Mouse (Mus musculus): ENCODE results near the gene Hdac5.

The Hdac5 gene

DNA sequence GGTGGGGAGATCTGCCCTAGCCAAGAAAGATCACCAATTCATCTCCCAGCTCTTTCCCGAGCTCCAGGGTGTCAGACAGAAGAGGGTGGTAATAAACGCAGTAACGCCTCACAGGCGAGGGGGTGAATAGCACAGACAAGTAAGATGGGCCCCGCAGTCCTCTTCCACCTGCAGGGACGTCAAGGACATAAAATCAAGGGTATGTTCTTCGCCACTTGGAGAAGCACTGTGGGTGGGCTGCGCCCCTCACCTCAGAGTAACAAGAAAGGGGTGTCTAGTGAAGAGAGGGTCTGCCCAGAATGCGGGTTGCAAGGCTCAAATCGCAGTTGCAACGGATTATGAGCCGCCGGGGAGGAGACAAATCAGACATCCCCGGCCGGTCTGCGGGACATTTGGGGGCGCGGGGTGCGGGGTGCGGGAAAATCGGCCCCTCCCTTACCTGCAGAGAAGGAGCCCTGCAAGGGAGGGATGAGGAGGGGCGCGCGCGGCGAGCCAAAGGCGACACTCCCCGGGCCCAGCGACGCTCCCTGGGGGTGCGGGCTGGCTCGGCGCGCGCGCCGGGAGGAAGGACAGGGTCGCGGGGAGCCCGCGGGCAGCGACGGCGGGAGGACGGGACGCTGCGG, 524 bp downstream of the Hdac5 start:
- peak; percentile 34 for DNase-seq

DNA sequence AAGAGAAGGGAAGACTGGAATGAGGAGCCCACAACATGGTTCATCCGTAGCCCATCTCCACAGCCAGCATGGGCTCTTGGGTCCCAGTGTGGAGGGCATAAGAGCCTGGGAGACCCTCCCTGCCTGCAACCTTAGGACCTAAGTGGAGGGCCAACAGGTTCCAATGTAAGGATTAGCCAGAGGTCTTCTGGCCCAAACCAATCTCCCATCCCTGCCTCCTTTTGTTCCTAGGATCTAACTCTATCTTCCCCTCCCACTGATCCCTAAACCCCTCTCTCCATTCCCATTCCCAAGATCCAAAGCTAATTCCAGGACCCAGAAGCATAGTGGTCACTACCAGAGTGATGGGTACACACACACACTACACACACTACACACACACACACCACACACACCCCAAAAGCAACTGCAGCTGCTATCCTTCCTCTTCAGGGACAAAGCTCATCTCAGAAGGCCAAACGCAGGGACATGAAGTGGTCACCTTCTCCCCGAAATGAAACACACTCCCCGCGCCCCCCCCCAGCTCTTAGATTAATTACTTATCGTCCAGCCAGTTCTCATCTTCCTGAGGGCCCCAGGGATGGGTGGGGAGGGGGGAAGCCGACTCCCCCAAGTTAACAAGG, 1.2 kb downstream of the Hdac5 start:
- DNase-seq: no peak

DNA sequence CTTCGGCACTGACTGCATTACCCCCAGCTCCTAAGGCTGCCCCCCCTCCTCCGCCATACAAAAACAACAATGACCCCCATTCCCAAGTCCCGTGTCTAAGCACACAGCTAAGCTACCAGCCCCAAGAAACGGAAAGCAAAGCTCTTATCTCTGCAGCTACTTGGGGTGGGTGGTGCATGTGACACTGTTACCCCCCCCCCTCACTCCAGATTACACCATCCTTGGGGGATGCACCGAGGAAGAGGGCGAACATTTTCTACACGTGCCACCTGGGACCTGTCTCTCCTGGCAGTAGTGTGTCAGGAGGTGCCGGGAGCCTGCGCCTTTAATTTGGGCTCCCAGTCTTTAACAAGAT, 1.8 kb downstream of the Hdac5 start:
- no peak for DNase-seq

DNA sequence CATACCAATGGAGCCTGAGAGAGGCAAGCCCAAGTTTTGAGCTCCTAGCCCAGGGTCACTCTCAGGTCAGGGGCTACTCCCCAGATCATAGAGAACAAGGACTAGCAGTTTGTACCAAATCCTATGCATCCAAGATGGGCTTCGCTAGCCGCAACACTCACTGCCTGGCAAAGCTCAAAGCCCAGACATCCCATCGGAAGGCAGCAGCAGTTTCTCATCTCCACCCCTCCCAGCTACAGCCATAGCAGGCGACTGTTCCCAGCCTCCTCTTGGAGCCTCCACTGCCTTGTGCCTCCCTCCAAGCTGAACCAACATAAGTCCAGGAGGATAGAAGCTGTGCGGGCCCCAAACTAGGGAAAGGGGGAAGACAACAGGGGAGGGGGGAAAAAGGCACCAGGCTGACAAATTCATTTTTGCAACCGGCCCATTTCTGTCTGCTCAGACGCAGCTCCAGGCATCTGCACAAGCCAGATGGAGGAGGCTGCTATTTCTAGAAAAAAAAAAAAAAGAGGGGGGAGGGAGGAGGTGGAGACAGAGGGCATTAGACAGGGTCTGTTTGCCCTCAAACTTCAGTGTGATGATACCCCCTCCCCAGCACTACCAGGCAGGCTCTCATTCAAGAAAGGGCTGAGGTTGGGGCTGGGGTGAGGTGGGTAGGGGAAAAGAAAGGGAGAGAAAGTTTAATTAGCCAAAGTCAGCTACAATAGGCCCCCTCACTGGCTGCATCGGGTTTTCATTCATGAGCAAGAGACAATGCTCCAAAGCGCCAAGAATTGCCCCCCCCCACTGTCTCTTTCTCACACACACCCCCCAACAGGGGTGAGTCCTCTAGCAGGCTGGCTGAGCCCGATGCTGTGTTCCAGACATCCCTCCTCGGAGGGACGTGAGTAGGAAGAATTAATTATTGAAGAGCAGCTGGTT, 2.4 kb downstream of the Hdac5 start:
- DNase-seq: peak; percentile 25

DNA sequence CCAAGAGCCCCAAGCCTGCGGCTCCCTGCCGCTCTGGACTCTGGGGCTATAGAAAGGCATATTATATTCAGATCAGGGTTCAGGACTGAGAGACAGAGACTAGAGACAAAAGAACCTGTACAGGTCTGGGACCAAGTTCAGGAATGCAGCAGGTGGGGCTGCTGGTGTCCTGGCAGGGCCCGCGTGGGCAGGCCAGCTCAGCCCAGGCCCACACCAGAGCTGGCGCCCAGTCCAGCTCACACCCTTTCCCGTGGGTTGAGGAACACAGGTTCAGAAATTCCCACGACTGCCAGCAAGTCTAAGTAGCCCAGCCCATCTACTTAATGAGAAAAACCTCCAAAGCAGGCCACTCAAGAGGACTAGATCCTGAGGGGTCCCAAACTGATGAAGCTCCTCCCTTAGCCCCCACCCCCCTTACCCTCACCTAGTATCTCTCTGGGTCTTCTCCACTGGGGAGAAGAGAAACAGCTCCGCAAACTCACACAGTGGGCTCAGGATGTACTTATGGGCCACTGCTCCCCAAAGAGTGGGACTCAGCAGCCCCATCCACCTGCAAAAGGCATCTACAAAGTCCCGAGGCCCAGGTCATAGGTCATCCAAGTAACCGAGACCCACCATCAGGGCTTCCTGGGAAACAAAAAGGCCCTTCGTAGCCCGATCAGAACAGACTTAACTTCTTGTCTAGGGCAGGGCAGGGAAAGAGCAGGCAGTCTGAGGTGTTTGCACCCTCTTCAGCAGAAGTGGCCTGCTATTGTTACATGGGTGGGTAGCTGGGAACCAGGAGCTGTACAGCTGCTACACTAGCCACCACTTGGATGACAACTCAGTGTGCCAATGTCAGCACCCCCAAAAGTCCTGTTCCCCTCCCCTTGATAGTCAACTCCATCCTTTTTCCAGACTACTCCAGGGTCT, 3.6 kb downstream of the Hdac5 start:
- no peak for DNase-seq

DNA sequence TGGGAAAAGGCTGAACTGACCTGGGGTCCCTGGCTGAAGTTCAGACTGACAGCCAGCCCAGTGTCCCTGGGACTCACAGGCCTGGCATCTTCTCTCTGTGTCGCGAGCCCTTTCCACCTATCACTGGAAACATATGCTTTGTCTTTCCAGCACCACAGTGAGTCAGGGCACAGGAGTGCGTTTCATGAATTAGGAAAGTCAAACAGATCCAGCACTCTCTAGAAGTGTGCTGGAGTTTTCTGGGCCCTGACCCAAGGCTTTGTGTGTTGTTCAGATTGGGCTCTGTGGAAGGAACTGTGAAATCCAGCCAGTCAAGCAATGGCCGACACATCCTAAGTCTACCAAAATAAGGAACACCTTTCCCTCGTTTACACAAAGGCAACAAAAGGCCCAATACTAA, 4.7 kb downstream of the Hdac5 start:
- DNase-seq: no peak

DNA sequence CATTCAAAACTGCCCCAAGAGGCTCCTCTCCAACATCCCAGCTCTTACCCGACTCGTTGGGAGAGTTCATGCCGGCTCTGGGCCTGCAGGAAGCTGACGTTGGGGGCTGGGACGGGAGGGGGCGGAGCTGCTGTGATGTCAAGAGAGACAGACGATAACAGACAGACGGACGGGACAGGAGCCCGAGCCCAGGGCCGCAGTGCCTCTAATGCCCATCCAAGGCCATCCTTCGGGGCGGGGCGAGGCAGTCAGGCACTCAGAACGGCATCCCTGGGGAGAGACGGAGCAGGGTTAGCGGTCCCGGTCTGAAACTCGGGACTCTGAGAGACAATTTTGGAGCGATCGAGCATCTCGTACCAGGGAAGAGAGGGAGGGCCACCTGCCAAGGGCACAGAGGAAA, 5.3 kb downstream of the Hdac5 start:
- no peak for DNase-seq

DNA sequence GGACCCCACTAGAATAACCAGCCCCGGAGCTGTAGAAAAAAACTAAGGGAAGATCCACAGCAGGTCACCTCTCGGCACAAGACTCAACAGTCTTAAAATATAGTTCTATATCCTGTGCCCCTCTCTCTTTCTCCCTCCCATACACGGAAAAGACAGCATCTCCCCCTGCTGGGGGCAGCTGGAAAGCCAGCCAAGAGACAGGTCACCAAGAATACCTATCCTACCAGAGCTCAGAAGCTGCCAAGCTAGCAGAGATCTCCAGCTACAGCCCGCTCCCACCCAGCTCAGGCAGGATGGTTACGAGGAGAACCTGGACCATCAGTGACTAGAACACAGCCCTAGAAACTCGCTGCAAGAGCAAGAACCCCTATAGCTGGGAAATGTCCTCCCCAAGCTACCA, 6.8 kb downstream of the Hdac5 start:
- no peak for DNase-seq

DNA sequence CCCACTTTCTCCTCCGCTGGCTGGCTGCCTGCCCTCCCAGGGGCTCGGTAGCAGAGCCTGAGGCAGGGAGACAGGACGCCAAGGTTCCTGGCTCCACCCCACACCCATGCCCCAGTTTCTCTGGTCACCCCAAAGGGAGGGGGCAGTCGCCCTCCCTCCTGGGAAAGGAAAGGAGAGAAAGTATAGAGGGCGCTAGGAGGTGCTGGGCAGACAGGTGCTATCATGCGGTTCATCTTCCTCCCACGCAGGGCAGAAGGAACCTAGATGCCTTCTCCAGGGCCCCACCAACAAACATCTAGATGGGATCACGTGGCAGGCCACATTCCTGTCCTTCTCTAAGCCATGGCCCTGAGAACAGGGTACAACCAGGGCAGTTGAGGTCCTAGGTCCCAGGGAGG, 8.0 kb downstream of the Hdac5 start:
- no peak for DNase-seq

DNA sequence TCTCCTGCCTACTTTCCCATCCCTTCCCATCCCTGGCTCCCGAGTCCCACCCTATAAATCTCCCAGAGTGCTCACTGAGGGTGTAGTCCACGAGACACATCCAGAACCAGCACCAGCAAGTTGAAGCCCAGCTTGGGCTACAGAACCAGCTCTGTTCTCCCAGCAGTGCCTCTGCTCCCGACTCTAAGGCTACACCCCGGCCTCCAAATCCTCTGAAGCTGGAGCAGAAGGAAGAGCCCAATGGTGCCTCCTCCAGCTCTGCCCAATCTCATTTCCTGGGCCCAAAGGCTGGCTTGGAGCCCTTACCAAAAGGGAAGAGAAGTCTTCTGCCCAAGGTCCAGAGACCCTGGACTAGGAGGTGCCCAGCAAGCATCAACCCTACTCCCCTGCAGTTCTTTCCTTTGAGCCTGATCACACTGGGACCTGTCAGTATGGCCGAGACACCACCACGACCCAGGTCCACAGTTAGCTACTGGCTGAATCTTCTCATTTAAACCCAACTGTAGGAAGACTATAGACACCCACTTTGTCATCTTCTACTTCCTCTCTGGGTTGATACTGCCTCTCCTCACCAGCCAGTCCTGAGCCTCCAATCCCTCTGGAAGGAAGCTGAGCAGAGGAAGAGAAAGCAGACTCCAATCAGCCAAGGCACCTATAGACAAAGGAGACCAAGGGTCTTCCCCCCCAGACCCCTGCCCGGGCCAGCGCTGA, 8.6 kb downstream of the Hdac5 start:
- no peak for DNase-seq

DNA sequence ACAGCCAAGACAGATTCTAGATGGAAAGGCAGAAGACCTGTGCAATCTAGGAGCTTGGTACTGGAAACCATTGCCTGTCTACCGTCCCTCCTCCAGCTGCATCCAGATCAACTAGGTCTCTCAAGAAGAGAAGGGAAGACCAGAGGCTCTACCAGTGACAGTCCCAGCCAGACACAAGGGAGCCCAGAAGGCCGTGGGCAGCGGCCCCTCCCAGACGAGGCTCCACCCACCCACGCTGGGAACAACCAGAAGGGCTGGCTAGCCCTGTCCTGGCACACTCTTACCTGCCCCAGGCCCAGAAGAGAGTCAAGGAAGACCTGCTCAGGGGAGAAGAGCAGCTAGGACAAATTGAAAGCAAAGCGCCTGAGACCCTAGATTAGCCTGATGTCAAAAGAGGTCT, 9.5 kb downstream of the Hdac5 start:
- no peak for DNase-seq

DNA sequence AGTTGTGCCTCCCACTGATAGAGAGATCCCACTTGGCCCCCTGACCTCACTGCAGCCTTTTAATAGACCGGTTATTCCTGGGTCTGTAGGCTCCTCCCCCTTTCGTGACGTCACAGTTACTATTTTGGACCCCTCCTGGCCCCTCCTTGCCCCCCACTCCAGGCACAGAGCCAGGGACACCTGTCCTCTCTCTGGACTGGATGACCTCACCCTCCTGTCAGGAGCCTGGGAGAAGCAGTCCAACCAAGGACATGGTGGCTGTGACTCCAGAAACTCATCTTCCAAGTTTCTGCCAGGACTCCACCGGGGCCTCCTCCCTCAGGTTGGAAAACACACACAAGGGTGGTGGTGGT, 10.0 kb downstream of the Hdac5 start:
- DNase-seq: no peak

DNA sequence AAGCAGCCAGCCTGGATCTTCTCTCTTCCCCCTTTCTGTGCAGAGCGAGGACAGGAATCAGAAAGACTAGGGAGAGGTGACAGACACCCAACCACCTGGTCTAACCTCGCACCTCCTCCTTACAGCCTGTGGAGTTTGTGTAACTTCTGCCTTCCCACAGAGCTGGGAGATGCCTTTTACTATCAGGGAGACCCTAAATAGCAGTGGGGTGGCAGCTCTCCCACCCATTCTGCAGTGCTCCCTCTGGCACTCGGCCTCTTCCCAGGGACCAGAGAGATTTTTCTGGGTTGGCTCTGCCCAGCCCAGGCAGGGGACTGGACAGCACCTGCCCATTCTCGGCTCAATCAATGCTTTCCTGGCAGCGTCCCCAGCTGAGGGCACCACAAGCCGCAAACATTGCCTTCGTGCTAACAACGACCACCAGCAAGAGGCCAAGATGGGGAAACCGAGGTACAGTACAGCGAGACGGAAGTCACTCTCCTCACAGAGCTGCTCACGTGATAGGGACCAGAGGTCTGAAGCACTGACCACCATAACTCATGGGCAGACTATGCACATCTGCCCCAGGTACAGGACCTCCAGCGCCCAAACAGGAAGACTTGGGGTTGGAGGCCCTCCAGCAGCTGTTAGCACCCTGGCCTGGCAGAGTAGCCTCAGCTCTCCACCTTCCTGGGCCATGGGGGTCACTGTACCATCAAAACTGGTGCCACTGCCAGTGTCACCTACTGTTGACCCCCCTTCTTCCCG, 10.5 kb downstream of the Hdac5 start:
- DNase-seq: no peak

DNA sequence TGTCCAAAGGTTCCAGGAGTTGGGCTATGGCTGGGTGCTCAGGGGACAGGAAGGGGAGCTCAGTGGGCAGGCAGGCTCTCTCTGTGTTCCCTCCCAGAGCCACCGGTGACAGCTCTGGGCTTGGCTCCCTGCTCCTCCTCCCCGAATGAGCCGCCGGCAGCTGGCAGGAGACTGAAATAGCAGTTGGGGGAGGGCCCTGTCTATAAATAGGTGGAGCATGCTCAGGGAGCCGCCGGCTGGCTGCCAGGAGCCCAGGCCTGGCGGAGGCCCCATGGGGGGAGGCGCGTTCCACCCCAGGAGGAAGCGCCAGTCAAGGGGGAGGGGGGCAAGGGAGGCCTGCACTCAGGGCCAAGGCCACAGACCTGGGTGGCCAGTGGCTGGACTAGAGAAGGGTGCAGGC, 11.2 kb downstream of the Hdac5 start:
- peak; percentile 94 for DNase-seq

DNA sequence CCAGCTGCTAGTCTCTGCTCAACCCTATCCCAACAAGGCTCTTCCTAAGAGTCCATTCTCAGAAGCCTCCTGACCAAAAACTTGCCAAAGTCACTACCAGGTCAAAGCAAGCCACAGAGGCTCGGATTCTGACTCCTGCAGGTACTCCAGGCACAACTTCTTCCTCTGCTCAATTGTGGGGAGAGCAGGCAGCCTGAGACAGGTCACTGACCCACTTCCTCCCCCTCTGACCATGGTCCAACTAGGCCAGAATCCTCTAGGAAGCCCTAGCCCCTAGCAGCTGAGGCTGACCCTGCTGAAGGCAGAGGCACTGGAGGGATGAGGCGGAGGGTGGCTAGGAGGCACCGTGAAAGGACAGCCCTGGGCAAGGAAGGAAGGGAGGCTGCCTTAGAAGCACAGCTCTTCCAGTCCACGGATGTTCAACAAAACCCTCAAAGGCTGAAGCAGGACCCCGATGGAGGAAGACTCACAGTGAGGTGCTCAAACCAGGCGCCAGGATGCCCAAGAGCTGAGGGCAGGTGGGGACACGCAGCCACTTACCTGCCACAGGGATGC, 12.0 kb downstream of the Hdac5 start:
- no peak for DNase-seq

DNA sequence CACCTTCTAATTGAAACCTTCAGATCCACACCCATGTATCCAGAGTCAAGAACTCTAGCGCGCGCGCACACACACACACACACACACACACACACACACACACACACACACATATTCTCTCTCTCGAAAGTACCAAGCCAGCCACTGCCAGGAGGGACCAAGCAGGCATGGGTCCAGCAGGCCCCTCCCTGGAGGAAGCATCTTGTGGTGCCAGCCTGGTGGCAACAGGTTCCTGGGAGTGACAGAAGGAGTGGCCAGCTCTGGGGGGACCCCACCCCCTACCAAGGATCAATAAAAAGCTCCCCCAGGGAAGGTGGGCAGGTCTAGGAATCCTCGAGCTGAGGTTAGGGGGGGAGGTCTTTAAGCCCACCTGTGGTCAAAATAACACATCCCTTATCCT, 12.6 kb downstream of the Hdac5 start:
- no peak for DNase-seq

DNA sequence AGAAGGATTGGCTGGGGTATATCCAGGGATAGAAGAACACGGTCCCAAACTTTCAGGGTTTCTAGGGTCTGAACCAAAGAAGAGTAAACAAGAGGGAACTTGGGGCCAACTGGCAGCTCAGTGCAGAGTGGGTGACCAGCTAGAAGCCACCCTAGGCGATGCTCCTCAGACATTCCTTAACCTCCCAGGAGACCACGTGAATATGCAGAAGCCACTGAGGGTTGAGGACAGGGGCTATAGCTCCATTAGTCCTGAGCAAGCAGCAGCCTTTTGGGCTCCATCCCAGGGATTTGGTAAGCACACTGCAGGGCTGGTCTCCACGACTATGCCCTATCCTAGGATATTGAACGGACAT, 13.1 kb downstream of the Hdac5 start:
- no peak for DNase-seq

DNA sequence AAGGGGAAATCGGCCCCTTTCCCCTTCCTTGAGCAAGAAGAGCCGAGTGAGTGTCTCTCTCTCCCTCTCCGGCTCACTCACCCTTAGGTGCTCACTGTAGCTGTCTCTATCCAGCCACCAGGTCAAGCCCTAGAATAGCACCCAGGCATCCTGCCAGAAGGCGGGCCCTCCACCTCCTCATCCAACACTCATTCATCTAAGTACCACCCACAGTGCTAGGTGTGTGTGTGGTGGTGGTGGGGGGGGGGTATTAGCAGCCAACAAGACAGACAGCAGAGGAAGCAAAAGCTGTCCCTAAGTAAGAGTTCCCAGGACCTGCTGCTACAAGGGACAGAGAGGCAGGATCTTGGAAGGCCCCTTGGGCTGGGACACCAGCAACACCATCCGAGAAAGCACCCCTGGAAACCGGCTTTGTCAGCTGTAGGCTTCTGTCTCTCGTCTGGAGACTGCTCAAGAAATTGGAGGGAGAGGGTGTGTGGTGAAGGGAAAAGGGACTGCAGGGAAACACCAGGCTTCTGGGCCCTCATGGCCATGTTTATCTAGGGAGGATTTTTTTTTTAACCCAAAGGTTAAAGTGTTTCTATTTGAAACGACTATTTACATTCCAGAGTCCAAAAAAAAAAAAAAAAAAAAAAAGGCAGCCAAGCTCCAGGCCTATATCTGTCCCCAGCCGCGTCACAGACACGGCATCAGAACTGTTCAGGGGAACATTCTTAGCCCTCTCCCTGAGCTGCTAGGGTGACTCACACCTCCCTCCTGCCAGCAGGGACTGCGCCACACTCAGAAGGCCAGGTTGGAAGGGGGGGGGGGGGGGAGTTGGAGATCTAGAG, 13.7 kb downstream of the Hdac5 start:
- DNase-seq: no peak

DNA sequence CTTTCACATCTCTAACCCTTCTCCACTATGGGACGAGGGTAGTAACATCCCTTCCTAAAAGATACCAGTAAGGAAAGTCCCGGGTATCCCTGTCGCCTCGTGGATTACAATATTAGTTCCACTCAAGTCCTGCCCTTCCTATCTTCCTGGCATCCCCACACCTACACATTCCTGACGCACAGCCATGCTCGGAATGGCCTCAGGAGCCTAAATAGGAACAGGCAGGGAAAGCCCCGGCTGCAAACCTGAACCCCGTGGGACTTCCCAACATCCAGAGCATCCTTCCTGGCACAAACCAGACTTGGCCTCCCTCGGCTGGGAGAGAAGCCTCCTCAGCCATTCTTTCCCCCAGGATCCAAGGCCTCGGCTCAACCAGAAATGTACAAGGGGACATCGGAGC, 14.5 kb downstream of the Hdac5 start:
- DNase-seq: no peak

DNA sequence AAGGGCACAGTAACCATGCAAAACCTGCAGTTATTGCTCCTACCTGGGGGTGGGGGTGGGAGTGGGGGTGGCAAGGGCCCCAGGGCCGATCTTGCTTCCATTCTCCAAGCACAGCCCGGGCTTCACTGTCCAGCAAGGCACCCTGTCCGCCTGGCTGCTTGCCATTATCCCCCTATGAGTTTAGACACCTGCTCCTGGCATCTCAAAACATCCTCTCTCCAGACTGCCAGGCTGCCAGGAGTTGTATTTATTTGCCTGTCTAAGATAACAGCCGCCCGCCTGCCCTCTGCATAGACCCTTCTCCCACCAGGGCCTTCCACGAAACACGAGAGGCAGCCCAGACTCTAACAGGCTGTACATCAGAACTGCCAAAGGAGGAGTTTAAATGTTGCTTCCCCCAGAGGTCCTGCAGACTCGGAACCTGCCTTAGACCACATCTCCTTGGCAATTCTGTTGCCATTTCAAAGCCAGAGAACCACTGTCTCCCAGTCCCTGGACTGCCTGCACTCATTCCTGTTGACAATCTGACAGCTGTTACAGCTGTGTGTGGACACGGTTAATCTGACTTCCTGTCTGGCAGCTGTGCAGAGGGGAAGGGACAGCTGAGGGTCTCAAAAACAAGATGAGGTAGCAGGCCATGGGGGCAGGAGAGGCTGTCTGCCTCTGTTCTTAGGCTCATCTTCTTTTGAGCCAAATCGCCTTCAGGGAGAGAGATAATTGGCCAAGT, 15.4 kb downstream of the Hdac5 start:
- DNase-seq: no peak

Data from right cerebral cortex, postnatal 25 days (tissue).